Comparison of ENCODE assay signal across 15 mouse cellular contexts in the genomic region with DNA sequence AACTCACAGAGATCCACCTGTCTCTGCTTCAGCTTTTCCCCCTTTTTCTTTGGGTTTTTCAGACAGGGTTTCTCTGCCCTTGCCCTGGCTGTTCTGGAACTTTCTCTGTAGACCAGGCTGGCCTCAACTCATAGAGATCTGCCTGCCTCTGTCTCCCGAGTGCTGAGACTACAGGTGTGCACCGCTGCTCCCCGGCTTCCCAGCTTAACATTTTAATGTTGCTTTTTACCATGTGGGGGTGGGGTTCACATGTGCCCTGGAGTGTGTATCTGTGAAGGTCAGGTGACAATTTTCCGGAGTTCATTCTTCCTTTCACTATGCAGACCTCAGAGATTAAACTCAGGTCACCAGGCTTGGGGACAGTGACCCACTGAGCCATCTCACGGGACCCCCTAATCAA.
"Had no signal": no experiment of that assay in that cellular context is flagged by ENCODE, and none has a peak within 500 bp of the region (broad histone marks: within the 10 kb centered on the region; RNA-seq: fewer than 3 reads in every experiment).

No protein-coding gene starts in this region.

- DNase-seq: liver, postnatal 0 days; lung, adult 2 months; lung, postnatal 14 days; lung, postnatal 36 days; right cerebral cortex, postnatal 14 days; thymus, adult 2 months; thymus, postnatal 25 days had no signal

- H3K27ac ChIP-seq: lung, embryonic 15.5 days; macrophage; midbrain, embryonic 13.5 days; midbrain, embryonic 15.5 days; neural tube, embryonic 12.5 days; stomach, embryonic 15.5 days; stomach, postnatal 0 days had no signal

- H3K4me3 ChIP-seq: lung, embryonic 15.5 days; megakaryocyte, embryonic 14.5 days; midbrain, embryonic 13.5 days; midbrain, embryonic 15.5 days; neural tube, embryonic 12.5 days; stomach, embryonic 15.5 days had no signal

- H3K36me3 ChIP-seq: lung, embryonic 15.5 days had no signal

- H3K9ac ChIP-seq: liver, postnatal 0 days; lung, embryonic 15.5 days; midbrain, embryonic 13.5 days; midbrain, embryonic 15.5 days; neural tube, embryonic 12.5 days; stomach, embryonic 15.5 days had no signal

- H3K27me3 ChIP-seq: lung, embryonic 15.5 days; megakaryocyte, embryonic 14.5 days; midbrain, embryonic 15.5 days; neural tube, embryonic 12.5 days; stomach, embryonic 15.5 days had no signal
